Mouse (Mus musculus) limb, embryonic 15.5 days (tissue): ENCODE results near the gene Epor. TPM values are rescaled to one million over a fixed set of nuclear protein-coding genes. Genes with fewer than 3 reads are reported as not detected.

ENCODE experiments used
- ATAC-seq: fragments of 200-750 bp; cut with Nextera tagmentation; 2 replicates; pipeline ENCODE4 v1.8.0; 2017; ENCODE audit warnings: low read depth, moderate TSS enrichment; ENCODE audit not compliant: insufficient number of reproducible peaks, low FRiP score, low TSS enrichment
- H3K27ac ChIP-seq: fragments of 300-500 bp; sonication (generic); 2 replicates; pipeline ENCODE4 v1.5.1; 2015; ENCODE audit warnings: moderate library complexity, mild to moderate bottlenecking, inconsistent platforms
- H3K27me3 ChIP-seq: fragments of 300-500 bp; sonication (generic); 2 replicates; pipeline ENCODE4 v1.6.1; 2015; ENCODE audit warnings: inconsistent platforms
- H3K36me3 ChIP-seq: fragments of 300-500 bp; sonication (generic); 2 replicates; pipeline ENCODE4 v1.6.1; 2015; ENCODE audit warnings: inconsistent platforms
- H3K4me1 ChIP-seq: fragments of 300-500 bp; sonication (generic); 2 replicates; pipeline ENCODE4 v1.6.1; 2015; ENCODE audit warnings: inconsistent platforms
- H3K4me2 ChIP-seq: fragments of 300-500 bp; sonication (generic); 2 replicates; pipeline ENCODE4 v1.6.1; 2015; ENCODE audit warnings: mild to moderate bottlenecking, inconsistent platforms
- H3K4me3 ChIP-seq: fragments of 300-500 bp; sonication (generic); 2 replicates; pipeline ENCODE4 v1.5.1; 2015; ENCODE audit warnings: mild to moderate bottlenecking, inconsistent platforms
- H3K9ac ChIP-seq: fragments of 300-500 bp; sonication (generic); 2 replicates; pipeline ENCODE4 v1.6.1; 2015; ENCODE audit warnings: inconsistent platforms
- H3K9me3 ChIP-seq: fragments of 300-500 bp; sonication (generic); 2 replicates; pipeline ENCODE4 v1.6.1; 2016; ENCODE audit warnings: inconsistent platforms
- WGBS: fragments of 180-500 bp; shearing (Covaris S2); methylation state at CpG from one replicate; pipeline ENCODE4 v1.1.7; 2015; 5-methylcytosine and 5-hydroxymethylcytosine counted together
- polyA plus RNA-seq: library from polyadenylated mRNA; unstranded; fragments of >200 nt; fragmentation: Nextera tagmentation; extraction: Ambion mirVana; gene quantifications from 2 replicates; pipeline ENCODE4 v1.2.1, GENCODE M21; 2015

Epor gene
- polyA plus RNA-seq, 1 experiment from 2014 or later, result 6.4 TPM

- H3K27ac ChIP-seq, result no peak overlapping the region
- H3K9ac ChIP-seq, result no peak overlapping the region
- whole genome bisulfite sequencing, result 53% methylated on average over 8 of the region's 8 CpGs
- no peaks in the 10 kb centered on the region for H3K36me3 ChIP-seq
- H3K4me2 ChIP-seq, result no peak overlapping the region
- no peak overlapping the region for H3K4me3 ChIP-seq
- no peaks in the 10 kb centered on the region for H3K9me3 ChIP-seq
- ATAC-seq, result no peak
- H3K4me1 ChIP-seq, result peaks cover 4% of the 10 kb centered on the region
- peaks cover 35% of the 10 kb centered on the region for H3K27me3 ChIP-seq
These were observed 15.2 kb downstream of the Epor start for GRCm38 (mm10) chr9:21948146-21948545.

GRCm38 (mm10) chr9:21947540-21948130 is 15.7 kb downstream of the Epor start:
- WGBS, result 8% methylated on average over 28 of the region's 28 CpGs
- Histone ChIP-seq H3K27ac (no peak overlapping the region), H3K4me3 (no peak overlapping the region), H3K27me3 (peaks cover 35% of the 10 kb centered on the region), H3K9me3 (no peaks in the 10 kb centered on the region), H3K4me2 (no peak overlapping the region), H3K9ac (no peak overlapping the region), H3K36me3 (no peaks in the 10 kb centered on the region), H3K4me1 (peaks cover 4% of the 10 kb centered on the region)
- no peak for ATAC-seq

GRCm38 (mm10) chr9:21944267-21944666 is 19.0 kb downstream of the Epor start:
- 16% methylated on average over 23 of the region's 23 CpGs for WGBS
- ATAC-seq, result no peak
- Histone ChIP-seq H3K27me3 (peaks cover 33% of the 10 kb centered on the region), H3K36me3 (no peaks in the 10 kb centered on the region; the same call in 1 of the 2 replicates), H3K4me3 (no peak overlapping the region), H3K4me2 (no peak overlapping the region), H3K9me3 (no peaks in the 10 kb centered on the region), H3K4me1 (peaks cover 4% of the 10 kb centered on the region), H3K27ac (no peak overlapping the region), H3K9ac (no peak overlapping the region)

- Histone ChIP-seq H3K9me3 (no peaks in the 10 kb centered on the region), H3K27ac (no peak overlapping the region), H3K4me3 (no peak overlapping the region), H3K4me1 (peaks cover 4% of the 10 kb centered on the region), H3K9ac (no peak overlapping the region), H3K36me3 (no peaks in the 10 kb centered on the region; the same call in 1 of the 2 replicates), H3K4me2 (no peak overlapping the region), H3K27me3 (peaks cover 31% of the 10 kb centered on the region)
- WGBS, result 38% methylated on average over 12 of the region's 12 CpGs
- no peak for ATAC-seq
These were observed 19.7 kb downstream of the Epor start for GRCm38 (mm10) chr9:21943638-21944037.

- Histone ChIP-seq H3K4me1 (peaks cover 4% of the 10 kb centered on the region), H3K9me3 (no peaks in the 10 kb centered on the region), H3K27ac (no peak overlapping the region), H3K27me3 (peaks cover 25% of the 10 kb centered on the region), H3K9ac (no peak overlapping the region), H3K36me3 (no peaks in the 10 kb centered on the region; the same call in 1 of the 2 replicates), H3K4me2 (no peak overlapping the region), H3K4me3 (no peak overlapping the region)
- no peak for ATAC-seq
- 74% methylated on average over 12 of the region's 12 CpGs for WGBS
These were observed 20.3 kb downstream of the Epor start for GRCm38 (mm10) chr9:21943046-21943445.

- Histone ChIP-seq H3K27me3 (peaks cover under 1% of the 10 kb centered on the region; the same call in 1 of the 2 replicates), H3K36me3 (no peaks in the 10 kb centered on the region; the same call in 1 of the 2 replicates), H3K9ac (no peak overlapping the region), H3K4me1 (peaks cover 12% of the 10 kb centered on the region; the same call in 1 of the 2 replicates), H3K9me3 (no peaks in the 10 kb centered on the region), H3K27ac (no peak overlapping the region), H3K4me3 (no peak overlapping the region), H3K4me2 (no peak overlapping the region)
- WGBS, result 78% methylated on average over 4 of the region's 4 CpGs
- ATAC-seq, result no peak
These were observed 25.0 kb downstream of the Epor start for GRCm38 (mm10) chr9:21938234-21938855.

GRCm38 (mm10) chr9:21937711-21938175 is 25.6 kb downstream of the Epor start:
- Histone ChIP-seq H3K27me3 (no peaks in the 10 kb centered on the region), H3K4me1 (peaks cover 15% of the 10 kb centered on the region; the same call in 1 of the 2 replicates), H3K9me3 (no peaks in the 10 kb centered on the region), H3K4me3 (peak overlapping the region; percentile 59; the same call in 1 of the 2 replicates), H3K4me2 (no peak overlapping the region), H3K9ac (no peak overlapping the region), H3K27ac (no peak overlapping the region), H3K36me3 (no peaks in the 10 kb centered on the region; the same call in 1 of the 2 replicates)
- 73% methylated on average over 4 of the region's 4 CpGs for whole genome bisulfite sequencing
- no peak for ATAC-seq

GRCm38 (mm10) chr9:21936692-21937570 is 26.4 kb downstream of the Epor start, which contains the start of gene Plppr2:
Plppr2 (plus strand) TSS chr9:21937033.
- 3% methylated on average over 40 of the region's 43 CpGs for WGBS

GRCm38 (mm10) chr9:21935466-21936131 is 27.7 kb downstream of the Epor start:
- no peak overlapping the region for H3K27ac ChIP-seq
- H3K27me3 ChIP-seq, result no peaks in the 10 kb centered on the region
- no peak overlapping the region for H3K9ac ChIP-seq
- no peaks in the 10 kb centered on the region for H3K36me3 ChIP-seq
- H3K9me3 ChIP-seq, result no peaks in the 10 kb centered on the region
- ATAC-seq, result no peak
- H3K4me1 ChIP-seq, result peaks cover 15% of the 10 kb centered on the region; the same call in 1 of the 2 replicates
- H3K4me3 ChIP-seq, result no peak overlapping the region
- WGBS, result 83% methylated on average over 7 of the region's 7 CpGs
- H3K4me2 ChIP-seq, result peak overlapping the region; percentile 82; the same call in 1 of the 2 replicates

More at GRCm38 (mm10) chr9:21936692-21937570, 26.4 kb downstream of the Epor start, which contains the start of gene Plppr2:
- Histone ChIP-seq H3K4me3 (peak within 1 kb of the TSS; percentile 59), H3K9ac (peak within 1 kb of the TSS; percentile 42), H3K27me3 (no peaks in the 10 kb centered on the region), H3K27ac (peak within 1 kb of the TSS; percentile 63; the same call in 1 of the 2 replicates), H3K36me3 (no peaks in the 10 kb centered on the region; the same call in 1 of the 2 replicates), H3K4me1 (peaks cover 15% of the 10 kb centered on the region; the same call in 1 of the 2 replicates), H3K4me2 (peak within 1 kb of the TSS; percentile 82), H3K9me3 (no peaks in the 10 kb centered on the region)
- peak; percentile 90 for ATAC-seq

- Histone ChIP-seq H3K9me3 (no peaks in the 10 kb centered on the region), H3K9ac (no peak overlapping the region), H3K27ac (no peak overlapping the region), H3K4me1 (peaks cover 15% of the 10 kb centered on the region; the same call in 1 of the 2 replicates), H3K36me3 (no peaks in the 10 kb centered on the region), H3K4me2 (no peak overlapping the region), H3K4me3 (no peak overlapping the region), H3K27me3 (no peaks in the 10 kb centered on the region)
- ATAC-seq, result no peak
- 85% methylated on average over 12 of the region's 12 CpGs for WGBS
These were observed 29.3 kb downstream of the Epor start for GRCm38 (mm10) chr9:21934021-21934420.
